Mouse (Mus musculus): Measurements from ENCODE around the gene Abhd16a. TPM values are rescaled to one million over a fixed set of nuclear protein-coding genes. Genes with fewer than 3 reads are reported as not detected.
A peak's percentile ranks its signal among the peaks of the same experiment; 100 is the strongest.

The Abhd16a gene
- polyA plus RNA-seq, 1 experiment from 2014 or later: 45.2 TPM

DNA sequence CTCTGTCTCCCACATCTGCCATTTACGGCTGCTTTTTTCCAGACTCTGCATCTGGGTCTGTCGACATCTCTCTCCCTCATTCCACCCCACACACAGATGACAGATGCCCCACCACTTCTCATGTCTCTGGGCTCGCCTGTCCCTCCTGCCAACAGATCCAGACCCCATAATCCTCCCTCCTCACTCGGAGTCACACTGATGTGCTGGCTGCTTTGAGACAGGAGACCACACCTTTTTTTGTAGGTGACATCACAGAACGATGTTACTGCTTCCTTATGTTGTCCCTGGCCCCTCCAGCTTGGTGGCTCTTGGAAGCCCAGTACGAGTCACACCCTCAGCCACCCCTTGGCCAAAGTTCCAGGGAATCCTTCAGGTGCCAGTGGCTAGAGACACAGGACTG is 8.8 kb upstream of the Abhd16a start:
- Histone ChIP-seq H3K4me1 (ENCODE audit: control insufficient read depth, insufficient read depth, low read length) (peaks cover 11% of the 10 kb centered on the region; the same call in 1 of the 2 replicates), H3K9ac (ENCODE audit: low read length) (no peak overlapping the region), H3K4me3 (ENCODE audit: low read depth, low read length) (no peak overlapping the region), H3K36me3 (ENCODE audit: control insufficient read depth, insufficient read depth, low read length) (no peaks in the 10 kb centered on the region), H3K27me3 (ENCODE audit: control insufficient read depth, insufficient read depth, low read length) (no peaks in the 10 kb centered on the region), H3K9me3 (ENCODE audit: control insufficient read depth, low read length) (no peaks in the 10 kb centered on the region; the same call in 1 of the 2 replicates), H3K4me2 (no peak overlapping the region), H3K27ac (ENCODE audit: low read depth, low read length) (no peak overlapping the region)
- ATAC-seq (ENCODE audit: low FRiP score) (no peak), DNase-seq (ENCODE audit: low spot score, missing footprints) (no peak)
- WGBS: 64% methylated on average over 6 of the region's 6 CpGs

DNA sequence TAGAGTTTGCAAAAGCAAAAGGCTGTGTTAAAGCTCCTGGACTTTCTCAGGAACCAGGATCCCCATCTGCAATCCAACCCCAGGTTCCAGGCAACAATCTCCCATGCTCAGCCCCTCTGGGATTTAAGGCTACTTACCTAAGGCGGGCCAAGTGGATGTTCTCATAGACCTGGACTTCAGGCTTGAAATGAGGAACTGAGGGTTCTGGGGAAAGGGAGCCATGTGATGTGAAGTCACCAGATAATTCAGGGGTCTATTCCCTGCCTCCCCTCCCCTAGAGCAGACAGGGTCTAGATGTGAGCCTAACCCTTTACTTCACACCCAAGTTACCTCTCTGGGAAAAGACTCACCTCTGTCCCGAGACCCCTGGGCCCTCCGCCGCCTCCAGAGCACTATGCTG is 8.4 kb upstream of the Abhd16a start:
- Histone ChIP-seq H3K27ac (ENCODE audit: low read depth, low read length) (no peak overlapping the region), H3K4me3 (ENCODE audit: low read depth, low read length) (no peak overlapping the region), H3K4me1 (ENCODE audit: control insufficient read depth, insufficient read depth, low read length) (peaks cover 11% of the 10 kb centered on the region; the same call in 1 of the 2 replicates), H3K9ac (ENCODE audit: low read length) (no peak overlapping the region), H3K9me3 (ENCODE audit: control insufficient read depth, low read length) (no peaks in the 10 kb centered on the region), H3K27me3 (ENCODE audit: control insufficient read depth, insufficient read depth, low read length) (no peaks in the 10 kb centered on the region), H3K36me3 (ENCODE audit: control insufficient read depth, insufficient read depth, low read length) (no peaks in the 10 kb centered on the region), H3K4me2 (no peak overlapping the region)
- WGBS: 74% methylated on average over 4 of the region's 4 CpGs
- ATAC-seq (ENCODE audit: low FRiP score): no peak
- no peak for DNase-seq (ENCODE audit: low spot score, missing footprints)

DNA sequence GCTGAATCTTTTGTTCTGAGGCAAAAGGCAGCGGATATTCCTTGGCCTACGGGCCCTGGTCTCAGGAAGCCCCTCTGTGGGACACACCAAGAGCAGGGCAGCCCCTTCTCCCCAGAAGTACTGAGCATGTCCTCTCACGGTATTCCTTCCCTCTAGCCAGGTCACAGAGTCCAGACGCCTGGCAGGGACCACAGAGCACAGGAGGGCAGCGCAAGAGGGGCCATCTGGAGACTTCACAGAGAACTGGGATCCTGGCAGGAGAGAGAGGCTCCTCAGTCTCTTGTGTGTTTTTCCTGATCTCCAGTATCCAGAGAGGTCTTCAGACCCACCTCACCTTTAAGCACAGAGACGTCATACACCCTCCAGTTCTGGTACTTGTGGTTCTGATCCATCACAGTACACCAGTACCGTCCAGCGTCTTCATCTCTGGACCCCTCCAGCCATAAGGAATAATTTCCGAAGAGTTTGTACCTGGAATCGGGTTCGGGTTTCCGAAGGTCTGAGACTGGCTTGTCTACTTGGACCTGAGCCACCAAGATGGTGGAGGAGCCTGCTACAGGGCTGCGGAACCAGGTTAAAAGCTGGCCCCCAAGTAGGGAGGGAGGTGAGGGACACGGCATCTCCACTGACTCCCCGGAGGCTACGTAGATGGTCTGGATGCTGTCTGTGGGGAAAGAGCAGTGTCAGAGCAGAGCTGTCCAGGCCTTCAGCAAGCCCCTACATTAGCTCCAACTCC is 6.1 kb upstream of the Abhd16a start:
- Histone ChIP-seq H3K36me3 (ENCODE audit: control insufficient read depth, insufficient read depth, low read length) (no peaks in the 10 kb centered on the region), H3K27ac (ENCODE audit: low read depth, low read length) (no peak overlapping the region), H3K4me1 (ENCODE audit: control insufficient read depth, insufficient read depth, low read length) (no peaks in the 10 kb centered on the region), H3K4me3 (ENCODE audit: low read depth, low read length) (no peak overlapping the region), H3K27me3 (ENCODE audit: control insufficient read depth, insufficient read depth, low read length) (no peaks in the 10 kb centered on the region), H3K4me2 (no peak overlapping the region), H3K9me3 (ENCODE audit: control insufficient read depth, low read length) (no peaks in the 10 kb centered on the region), H3K9ac (ENCODE audit: low read length) (no peak overlapping the region)
- ATAC-seq (ENCODE audit: low FRiP score) (no peak), DNase-seq (ENCODE audit: low spot score, missing footprints) (no peak)
- WGBS: 88% methylated on average over 16 of the region's 16 CpGs

DNA sequence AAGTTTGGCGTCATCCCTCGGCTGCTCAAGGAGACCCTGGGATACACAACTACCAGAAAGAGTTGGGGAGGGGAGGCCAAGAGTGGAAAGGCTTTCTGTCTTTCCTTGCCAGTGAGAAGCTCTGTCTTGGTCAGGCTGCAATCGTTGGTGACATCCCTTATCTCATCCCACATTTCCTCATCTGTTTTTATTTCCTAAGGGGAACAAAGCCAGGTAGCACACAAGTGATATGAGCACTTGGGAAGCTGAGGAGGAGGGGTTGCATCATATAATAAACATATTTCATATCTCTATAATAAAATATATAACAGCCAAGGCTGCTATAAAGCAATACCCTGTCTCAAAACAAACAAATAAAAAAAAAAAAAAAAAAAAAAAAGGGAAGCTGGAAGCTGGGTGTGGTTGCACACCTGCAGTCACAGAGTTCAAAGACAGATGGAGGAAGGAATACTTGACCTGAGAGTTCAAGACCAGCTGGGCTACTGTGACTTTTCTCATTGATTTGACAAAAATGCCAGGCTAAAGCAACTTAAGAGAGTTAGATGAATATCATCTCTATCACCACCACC is 5.0 kb upstream of the Abhd16a start:
- no peak overlapping the region for H3K4me2 ChIP-seq
- H3K4me1 ChIP-seq (ENCODE audit: control insufficient read depth, insufficient read depth, low read length): no peaks in the 10 kb centered on the region
- no peak overlapping the region for H3K4me3 ChIP-seq (ENCODE audit: low read depth, low read length)
- ATAC-seq (ENCODE audit: low FRiP score): no peak
- H3K27ac ChIP-seq (ENCODE audit: low read depth, low read length): no peak overlapping the region
- H3K36me3 ChIP-seq (ENCODE audit: control insufficient read depth, insufficient read depth, low read length): no peaks in the 10 kb centered on the region
- DNase-seq (ENCODE audit: low spot score, missing footprints): no peak
- no peaks in the 10 kb centered on the region for H3K9me3 ChIP-seq (ENCODE audit: control insufficient read depth, low read length)
- H3K9ac ChIP-seq (ENCODE audit: low read length): no peak overlapping the region
- 83% methylated on average over 3 of the region's 3 CpGs for WGBS
- no peaks in the 10 kb centered on the region for H3K27me3 ChIP-seq (ENCODE audit: control insufficient read depth, insufficient read depth, low read length)

DNA sequence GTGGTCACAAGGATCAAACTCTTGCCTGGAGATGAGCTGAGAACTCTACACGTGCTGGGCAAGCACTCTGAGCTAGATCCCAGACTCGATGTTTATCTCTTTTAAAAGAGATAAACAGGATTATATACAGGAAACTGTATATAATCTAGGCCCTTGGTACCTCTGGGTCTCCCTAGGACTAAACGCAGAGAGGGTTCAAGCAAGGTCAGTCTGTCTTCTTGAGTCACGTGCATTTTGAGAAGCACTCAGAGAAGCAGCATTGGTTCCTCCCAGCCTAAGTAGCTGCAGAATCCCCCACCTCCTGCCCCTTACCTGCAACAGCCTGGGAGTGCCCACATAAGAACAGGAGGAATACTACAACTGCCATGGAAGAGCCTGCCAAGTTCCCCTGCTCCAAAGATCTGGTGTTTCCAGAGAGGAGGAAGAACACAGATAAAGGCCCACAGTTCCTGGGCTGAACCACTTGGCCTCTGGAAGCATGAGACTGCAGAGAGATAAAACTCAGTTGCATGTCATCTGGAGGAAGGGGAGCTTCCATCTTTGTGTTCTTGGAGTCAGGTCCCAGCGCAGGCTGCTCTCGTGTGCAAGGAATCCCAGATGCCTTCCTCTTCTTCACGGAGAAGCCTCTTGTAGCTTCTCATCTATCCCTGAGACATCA is 3.7 kb upstream of the Abhd16a start, which contains the start of gene Ly6g6f:
TSS of gene Ly6g6f (minus strand) at position 403 of the 658 bp plus-strand sequence.
- Histone ChIP-seq H3K4me3 (ENCODE audit: low read depth, low read length) (no peak within 1 kb of the TSS), H3K4me1 (ENCODE audit: control insufficient read depth, insufficient read depth, low read length) (peaks cover 5% of the 10 kb centered on the region), H3K27ac (ENCODE audit: low read depth, low read length) (no peak within 1 kb of the TSS), H3K9ac (ENCODE audit: low read length) (no peak within 1 kb of the TSS), H3K36me3 (ENCODE audit: control insufficient read depth, insufficient read depth, low read length) (no peaks in the 10 kb centered on the region), H3K9me3 (ENCODE audit: control insufficient read depth, low read length) (no peaks in the 10 kb centered on the region), H3K27me3 (ENCODE audit: control insufficient read depth, insufficient read depth, low read length) (no peaks in the 10 kb centered on the region), H3K4me2 (no peak within 1 kb of the TSS)
- DNase-seq (ENCODE audit: low spot score, missing footprints) (no peak), ATAC-seq (ENCODE audit: low FRiP score) (no peak)
- WGBS: 81% methylated on average over 7 of the region's 7 CpGs

DNA sequence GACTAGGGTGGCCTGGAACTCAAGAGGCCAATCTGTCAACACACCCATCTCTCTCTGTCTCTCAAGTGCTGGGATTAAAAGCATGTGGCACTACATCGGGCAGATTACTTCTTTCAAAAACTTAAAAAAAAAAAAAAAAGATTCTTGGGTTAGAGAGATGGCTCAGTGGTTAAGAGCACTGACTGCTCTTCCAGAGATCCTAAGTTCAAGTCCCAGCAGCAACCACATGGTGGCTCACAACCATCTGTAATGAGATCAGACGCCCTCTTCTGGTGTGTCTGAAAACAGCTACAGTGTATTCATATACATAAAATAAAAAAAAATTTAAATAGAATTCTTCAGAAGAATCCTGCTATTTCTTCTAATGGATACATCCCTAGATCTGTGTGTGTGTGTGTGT is 912 bp upstream of the Abhd16a start:
- no peak overlapping the region for H3K9ac ChIP-seq (ENCODE audit: low read length)
- H3K36me3 ChIP-seq (ENCODE audit: control insufficient read depth, insufficient read depth, low read length): no peaks in the 10 kb centered on the region
- peaks cover 5% of the 10 kb centered on the region for H3K4me1 ChIP-seq (ENCODE audit: control insufficient read depth, insufficient read depth, low read length)
- no peak overlapping the region for H3K27ac ChIP-seq (ENCODE audit: low read depth, low read length)
- 57% methylated on average over 2 of the region's 2 CpGs for WGBS
- no peaks in the 10 kb centered on the region for H3K9me3 ChIP-seq (ENCODE audit: control insufficient read depth, low read length)
- DNase-seq (ENCODE audit: low spot score, missing footprints): no peak
- H3K27me3 ChIP-seq (ENCODE audit: control insufficient read depth, insufficient read depth, low read length): no peaks in the 10 kb centered on the region
- ATAC-seq (ENCODE audit: low FRiP score): no peak
- no peak overlapping the region for H3K4me3 ChIP-seq (ENCODE audit: low read depth, low read length)
- H3K4me2 ChIP-seq: no peak overlapping the region

DNA sequence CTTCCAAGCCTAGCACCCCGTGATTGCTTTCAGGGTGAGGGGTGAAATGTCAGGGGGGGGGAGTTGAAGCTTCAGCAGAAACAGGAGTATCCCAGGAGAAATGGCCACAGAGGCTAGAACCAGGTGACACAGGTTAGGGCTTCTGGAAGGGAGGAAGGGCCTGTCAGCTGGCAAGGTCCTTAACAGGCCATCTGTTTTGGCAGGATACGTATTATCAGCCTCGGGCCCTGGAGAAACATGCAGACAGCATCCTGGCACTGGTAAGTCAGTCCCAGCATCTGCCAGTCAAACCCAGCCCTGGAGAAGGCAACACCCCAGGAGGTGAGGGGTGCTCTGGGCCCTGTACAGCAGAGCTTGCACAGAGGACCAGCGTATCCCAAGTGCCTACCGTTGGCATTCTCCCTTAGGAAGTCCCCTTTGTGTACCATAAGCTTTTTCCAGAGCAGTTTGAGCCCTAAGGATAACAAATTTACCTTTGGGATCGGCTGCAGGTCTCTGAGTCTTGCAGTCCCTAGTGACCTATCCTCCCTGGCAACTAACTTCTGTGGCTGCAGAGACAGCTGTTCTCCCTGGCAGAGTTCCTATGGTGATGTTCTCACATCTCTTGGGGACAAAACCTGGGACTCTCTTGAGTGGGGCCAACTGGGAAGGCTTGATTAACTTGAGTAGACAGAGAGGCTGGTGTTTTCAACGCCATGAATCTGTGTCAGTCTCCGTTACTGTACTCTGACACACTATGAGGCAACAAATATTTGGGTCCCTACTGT is 1.3 kb downstream of the Abhd16a start:
- no peak overlapping the region for H3K27ac ChIP-seq (ENCODE audit: low read depth, low read length)
- H3K4me2 ChIP-seq: peak overlapping the region; percentile 47
- peak overlapping the region; percentile 92; the same call in 1 of the 2 replicates for H3K9ac ChIP-seq (ENCODE audit: low read length)
- H3K36me3 ChIP-seq (ENCODE audit: control insufficient read depth, insufficient read depth, low read length): peaks cover 2% of the 10 kb centered on the region; the same call in 1 of the 2 replicates
- peak overlapping the region; percentile 60 for H3K4me3 ChIP-seq (ENCODE audit: low read depth, low read length)
- 82% methylated on average over 8 of the region's 8 CpGs for WGBS
- ATAC-seq (ENCODE audit: low FRiP score) (no peak), DNase-seq (ENCODE audit: low spot score, missing footprints) (no peak)
- H3K4me1 ChIP-seq (ENCODE audit: control insufficient read depth, insufficient read depth, low read length): peaks cover 5% of the 10 kb centered on the region
- no peaks in the 10 kb centered on the region for H3K9me3 ChIP-seq (ENCODE audit: control insufficient read depth, low read length)
- H3K27me3 ChIP-seq (ENCODE audit: control insufficient read depth, insufficient read depth, low read length): no peaks in the 10 kb centered on the region

DNA sequence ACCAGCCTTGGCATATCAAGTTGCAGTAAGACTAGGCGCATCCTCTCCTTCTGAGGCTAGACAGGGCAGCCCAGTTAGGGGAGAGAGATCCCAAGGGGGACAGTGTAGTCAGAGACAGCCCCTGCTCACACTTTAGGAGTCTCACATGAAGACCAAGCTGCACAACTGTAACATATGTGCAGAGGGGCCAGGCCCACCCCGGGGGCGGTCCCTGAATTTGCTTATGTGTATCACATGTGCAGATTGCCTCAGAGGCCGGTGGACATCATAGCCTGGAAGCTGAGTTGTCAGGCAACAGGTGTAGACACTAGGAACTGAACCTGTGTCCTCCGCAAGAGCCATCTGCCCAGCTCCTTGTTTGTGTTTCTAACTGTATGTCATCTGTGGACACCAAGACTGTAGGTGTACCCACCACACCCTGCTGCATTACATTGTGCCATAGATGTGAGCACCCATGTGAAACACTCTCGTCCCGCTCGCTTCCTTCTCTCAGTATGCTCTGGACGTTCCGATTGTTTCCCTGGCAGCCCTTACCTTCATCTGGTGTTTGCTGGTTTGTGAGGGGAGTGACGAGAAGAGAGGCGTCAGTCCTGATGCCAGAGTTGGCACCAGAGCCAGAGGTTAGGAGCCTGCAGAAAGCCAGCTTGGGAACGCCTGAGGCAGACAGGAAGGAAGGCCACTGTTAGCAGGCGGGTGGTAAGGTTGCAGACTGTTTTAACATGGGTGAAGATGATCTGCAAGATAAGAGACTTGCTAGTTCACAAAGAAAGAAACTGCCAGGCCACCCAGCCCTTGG is 3.5 kb downstream of the Abhd16a start:
- no peak overlapping the region for H3K4me3 ChIP-seq (ENCODE audit: low read depth, low read length)
- no peaks in the 10 kb centered on the region for H3K27me3 ChIP-seq (ENCODE audit: control insufficient read depth, insufficient read depth, low read length)
- no peak for ATAC-seq (ENCODE audit: low FRiP score)
- H3K36me3 ChIP-seq (ENCODE audit: control insufficient read depth, insufficient read depth, low read length): peaks cover 5% of the 10 kb centered on the region; the same call in 1 of the 2 replicates
- no peak overlapping the region for H3K4me2 ChIP-seq
- H3K27ac ChIP-seq (ENCODE audit: low read depth, low read length): no peak overlapping the region
- no peak for DNase-seq (ENCODE audit: low spot score, missing footprints)
- peaks cover 5% of the 10 kb centered on the region for H3K4me1 ChIP-seq (ENCODE audit: control insufficient read depth, insufficient read depth, low read length)
- 88% methylated on average over 14 of the region's 14 CpGs for WGBS
- no peaks in the 10 kb centered on the region for H3K9me3 ChIP-seq (ENCODE audit: control insufficient read depth, low read length)
- no peak overlapping the region for H3K9ac ChIP-seq (ENCODE audit: low read length)
